Mouse (Mus musculus): ENCODE measurements around the gene Slc26a11. TPM values are rescaled to one million over a fixed set of nuclear protein-coding genes. Genes with fewer than 3 reads are reported as not detected.
"Not testable (repeated sequence)": the region's sequence is repeated elsewhere in the genome, so short reads cannot be mapped to it uniquely, and the experiment has no call there.

Slc26a11 gene
- polyA plus RNA-seq, 1 experiment from 2014 or later, result 5.2 TPM

GRCm38 (mm10) chr11:119381631-119382337 is 26.4 kb downstream of the Slc26a11 start:
- Histone ChIP-seq H3K36me3 (ENCODE audit: control insufficient read depth, insufficient read depth, low read length) (no peaks in the 10 kb centered on the region), H3K27me3 (ENCODE audit: control insufficient read depth, insufficient read depth, low read length) (no peaks in the 10 kb centered on the region), H3K27ac (ENCODE audit: low read depth, low read length) (no peak overlapping the region), H3K9me3 (ENCODE audit: control insufficient read depth, low read length) (no peaks in the 10 kb centered on the region), H3K4me1 (ENCODE audit: control insufficient read depth, insufficient read depth, low read length) (no peaks in the 10 kb centered on the region), H3K9ac (replicated peaks; ENCODE audit: low read depth, low read length) (no peak overlapping the region), H3K4me2 (ENCODE audit: low read depth, low read length) (no peak overlapping the region), H3K4me3 (ENCODE audit: low read depth, low read length) (no peak overlapping the region)
- 88% methylated on average over 9 of the region's 9 CpGs for WGBS
- no peak for ATAC-seq (ENCODE audit: low read depth)

- H3K9me3 ChIP-seq (ENCODE audit: control insufficient read depth, low read length), result no peaks in the 10 kb centered on the region
- no peak overlapping the region for H3K9ac ChIP-seq (replicated peaks; ENCODE audit: low read depth, low read length)
- H3K36me3 ChIP-seq (ENCODE audit: control insufficient read depth, insufficient read depth, low read length), result no peaks in the 10 kb centered on the region
- ATAC-seq (ENCODE audit: low read depth), result no peak
- 74% methylated on average over 6 of the region's 6 CpGs for WGBS
- no peak overlapping the region for H3K27ac ChIP-seq (ENCODE audit: low read depth, low read length)
- H3K4me1 ChIP-seq (ENCODE audit: control insufficient read depth, insufficient read depth, low read length), result no peaks in the 10 kb centered on the region
- H3K27me3 ChIP-seq (ENCODE audit: control insufficient read depth, insufficient read depth, low read length), result no peaks in the 10 kb centered on the region
- no peak overlapping the region for H3K4me2 ChIP-seq (ENCODE audit: low read depth, low read length)
- H3K4me3 ChIP-seq (ENCODE audit: low read depth, low read length), result no peak overlapping the region
These were observed 27.0 kb downstream of the Slc26a11 start for GRCm38 (mm10) chr11:119382338-119382850.

GRCm38 (mm10) chr11:119384904-119385303 is 29.5 kb downstream of the Slc26a11 start:
- H3K4me1 ChIP-seq (ENCODE audit: control insufficient read depth, insufficient read depth, low read length), result peaks cover under 1% of the 10 kb centered on the region; the same call in 1 of the 2 replicates
- H3K27ac ChIP-seq (ENCODE audit: low read depth, low read length), result no peak overlapping the region
- H3K9me3 ChIP-seq (ENCODE audit: control insufficient read depth, low read length), result no peaks in the 10 kb centered on the region
- H3K36me3 ChIP-seq (ENCODE audit: control insufficient read depth, insufficient read depth, low read length), result no peaks in the 10 kb centered on the region
- no peak overlapping the region for H3K9ac ChIP-seq (replicated peaks; ENCODE audit: low read depth, low read length)
- H3K27me3 ChIP-seq (ENCODE audit: control insufficient read depth, insufficient read depth, low read length), result peaks cover 2% of the 10 kb centered on the region
- 78% methylated on average over 4 of the region's 4 CpGs for WGBS
- no peak for ATAC-seq (ENCODE audit: low read depth)
- H3K4me2 ChIP-seq (ENCODE audit: low read depth, low read length), result no peak overlapping the region
- H3K4me3 ChIP-seq (ENCODE audit: low read depth, low read length), result no peak overlapping the region

- H3K36me3 ChIP-seq (ENCODE audit: control insufficient read depth, insufficient read depth, low read length), result no peaks in the 10 kb centered on the region
- WGBS, result 94% methylated on average over 5 of the region's 5 CpGs
- no peak overlapping the region for H3K4me3 ChIP-seq (ENCODE audit: low read depth, low read length)
- peaks cover 7% of the 10 kb centered on the region; the same call in 1 of the 2 replicates for H3K4me1 ChIP-seq (ENCODE audit: control insufficient read depth, insufficient read depth, low read length)
- no peak overlapping the region for H3K4me2 ChIP-seq (ENCODE audit: low read depth, low read length)
- no peak for ATAC-seq (ENCODE audit: low read depth)
- no peak overlapping the region for H3K9ac ChIP-seq (replicated peaks; ENCODE audit: low read depth, low read length)
- H3K27ac ChIP-seq (ENCODE audit: low read depth, low read length), result no peak overlapping the region
- H3K27me3 ChIP-seq (ENCODE audit: control insufficient read depth, insufficient read depth, low read length), result peaks cover 14% of the 10 kb centered on the region
- no peaks in the 10 kb centered on the region for H3K9me3 ChIP-seq (ENCODE audit: control insufficient read depth, low read length)
These were observed 30.9 kb downstream of the Slc26a11 start for GRCm38 (mm10) chr11:119386306-119386705.

GRCm38 (mm10) chr11:119387273-119387672 is 31.9 kb downstream of the Slc26a11 start:
- H3K27ac ChIP-seq (ENCODE audit: low read depth, low read length), result not testable (repeated sequence)
- WGBS, result 32% methylated on average over 3 of the region's 3 CpGs

GRCm38 (mm10) chr11:119389851-119390270 is 34.5 kb downstream of the Slc26a11 start:
- Histone ChIP-seq H3K4me2 (ENCODE audit: low read depth, low read length) (peak overlapping the region; percentile 90), H3K27me3 (ENCODE audit: control insufficient read depth, insufficient read depth, low read length) (peaks cover 33% of the 10 kb centered on the region), H3K4me1 (ENCODE audit: control insufficient read depth, insufficient read depth, low read length) (peaks cover 10% of the 10 kb centered on the region; the same call in 1 of the 2 replicates), H3K9me3 (ENCODE audit: control insufficient read depth, low read length) (no peaks in the 10 kb centered on the region), H3K36me3 (ENCODE audit: control insufficient read depth, insufficient read depth, low read length) (no peaks in the 10 kb centered on the region), H3K4me3 (ENCODE audit: low read depth, low read length) (peak overlapping the region; percentile 44), H3K27ac (ENCODE audit: low read depth, low read length) (no peak overlapping the region), H3K9ac (replicated peaks; ENCODE audit: low read depth, low read length) (peak overlapping the region; percentile 22; the same call in 1 of the 2 replicates)
- under 1% methylated on average over 35 of the region's 35 CpGs for WGBS
- peak; percentile 41; the same call in 1 of the 2 replicates for ATAC-seq (ENCODE audit: low read depth)

More at GRCm38 (mm10) chr11:119387273-119387672, 31.9 kb downstream of the Slc26a11 start:
- peaks cover 19% of the 10 kb centered on the region for H3K27me3 ChIP-seq (ENCODE audit: control insufficient read depth, insufficient read depth, low read length)
- not testable (repeated sequence) for H3K4me2 ChIP-seq (ENCODE audit: low read depth, low read length); H3K9me3 ChIP-seq (ENCODE audit: control insufficient read depth, low read length); H3K4me1 ChIP-seq (ENCODE audit: control insufficient read depth, insufficient read depth, low read length); H3K4me3 ChIP-seq (ENCODE audit: low read depth, low read length); H3K36me3 ChIP-seq (ENCODE audit: control insufficient read depth, insufficient read depth, low read length); ATAC-seq (ENCODE audit: low read depth); H3K9ac ChIP-seq (replicated peaks; ENCODE audit: low read depth, low read length)

GRCm38 (mm10) chr11:119390271-119391231 is 35.2 kb downstream of the Slc26a11 start:
- Histone ChIP-seq H3K9ac (replicated peaks; ENCODE audit: low read depth, low read length) (peak overlapping the region; percentile 22; the same call in 1 of the 2 replicates), H3K9me3 (ENCODE audit: control insufficient read depth, low read length) (no peaks in the 10 kb centered on the region), H3K4me3 (ENCODE audit: low read depth, low read length) (peak overlapping the region; percentile 44), H3K27me3 (ENCODE audit: control insufficient read depth, insufficient read depth, low read length) (peaks cover 33% of the 10 kb centered on the region), H3K4me2 (ENCODE audit: low read depth, low read length) (peak overlapping the region; percentile 90), H3K36me3 (ENCODE audit: control insufficient read depth, insufficient read depth, low read length) (no peaks in the 10 kb centered on the region), H3K4me1 (ENCODE audit: control insufficient read depth, insufficient read depth, low read length) (peaks cover 10% of the 10 kb centered on the region; the same call in 1 of the 2 replicates), H3K27ac (ENCODE audit: low read depth, low read length) (no peak overlapping the region)
- no peak for ATAC-seq (ENCODE audit: low read depth)
- WGBS, result 2% methylated on average over 53 of the region's 53 CpGs

- Histone ChIP-seq H3K4me2 (ENCODE audit: low read depth, low read length) (no peak overlapping the region), H3K9ac (replicated peaks; ENCODE audit: low read depth, low read length) (no peak overlapping the region), H3K9me3 (ENCODE audit: control insufficient read depth, low read length) (no peaks in the 10 kb centered on the region), H3K4me3 (ENCODE audit: low read depth, low read length) (no peak overlapping the region), H3K27ac (ENCODE audit: low read depth, low read length) (no peak overlapping the region), H3K27me3 (ENCODE audit: control insufficient read depth, insufficient read depth, low read length) (peaks cover 38% of the 10 kb centered on the region), H3K4me1 (ENCODE audit: control insufficient read depth, insufficient read depth, low read length) (peaks cover 10% of the 10 kb centered on the region; the same call in 1 of the 2 replicates), H3K36me3 (ENCODE audit: control insufficient read depth, insufficient read depth, low read length) (no peaks in the 10 kb centered on the region)
- ATAC-seq (ENCODE audit: low read depth), result no peak
- WGBS, result 35% methylated on average over 7 of the region's 7 CpGs
These were observed 36.1 kb downstream of the Slc26a11 start for GRCm38 (mm10) chr11:119391386-119392000.

All from neural tube, embryonic 14.5 days (tissue).